Mouse (Mus musculus): ENCODE data around the gene Apbb2.

The Apbb2 gene

GRCm38 (mm10) chr5:66545573-66546141, 72.9 kb downstream of the Apbb2 start:
- no peak for DNase-seq

- no peak for DNase-seq
Observed at GRCm38 (mm10) chr5:66543761-66544160, 74.8 kb downstream of the Apbb2 start.

- DNase-seq, result no peak
Observed at GRCm38 (mm10) chr5:66543344-66543743, 75.2 kb downstream of the Apbb2 start.

GRCm38 (mm10) chr5:66542521-66542920, 76.1 kb downstream of the Apbb2 start:
- no peak for DNase-seq

GRCm38 (mm10) chr5:66541385-66541784, 77.2 kb downstream of the Apbb2 start:
- no peak for DNase-seq

GRCm38 (mm10) chr5:66540246-66540645, 78.3 kb downstream of the Apbb2 start:
- no peak for DNase-seq

- DNase-seq, result no peak
Observed at GRCm38 (mm10) chr5:66537811-66538210, 80.8 kb downstream of the Apbb2 start.

- DNase-seq, result no peak
Observed at GRCm38 (mm10) chr5:66536696-66537358, 81.8 kb downstream of the Apbb2 start.

GRCm38 (mm10) chr5:66535566-66536236, 82.9 kb downstream of the Apbb2 start:
- no peak for DNase-seq

GRCm38 (mm10) chr5:66533711-66534425, 84.7 kb downstream of the Apbb2 start:
- DNase-seq, result no peak

- no peak for DNase-seq
Observed at GRCm38 (mm10) chr5:66532827-66533226, 85.8 kb downstream of the Apbb2 start.

GRCm38 (mm10) chr5:66530361-66530760, 88.2 kb downstream of the Apbb2 start:
- DNase-seq, result no peak

GRCm38 (mm10) chr5:66529631-66530030, 89.0 kb downstream of the Apbb2 start:
- DNase-seq, result no peak

- DNase-seq, result no peak
Observed at GRCm38 (mm10) chr5:66528567-66528966, 90.0 kb downstream of the Apbb2 start.

GRCm38 (mm10) chr5:66527090-66527489, 91.5 kb downstream of the Apbb2 start:
- no peak for DNase-seq

- no peak for DNase-seq
Observed at GRCm38 (mm10) chr5:66525002-66525401, 93.6 kb downstream of the Apbb2 start.

- DNase-seq, result no peak
Observed at GRCm38 (mm10) chr5:66523681-66524503, 94.7 kb downstream of the Apbb2 start.

- DNase-seq, result no peak
Observed at GRCm38 (mm10) chr5:66521250-66521649, 97.3 kb downstream of the Apbb2 start.

GRCm38 (mm10) chr5:66519511-66519910, 99.1 kb downstream of the Apbb2 start:
- DNase-seq, result no peak

GRCm38 (mm10) chr5:66518411-66519006, 100.1 kb downstream of the Apbb2 start:
- DNase-seq, result no peak

- DNase-seq, result no peak
Observed at GRCm38 (mm10) chr5:66517503-66517902, 101.1 kb downstream of the Apbb2 start.

GRCm38 (mm10) chr5:66516311-66516710, 102.3 kb downstream of the Apbb2 start:
- no peak for DNase-seq
